Mouse (Mus musculus): ENCODE data around the gene Zc2hc1c.

DNA sequence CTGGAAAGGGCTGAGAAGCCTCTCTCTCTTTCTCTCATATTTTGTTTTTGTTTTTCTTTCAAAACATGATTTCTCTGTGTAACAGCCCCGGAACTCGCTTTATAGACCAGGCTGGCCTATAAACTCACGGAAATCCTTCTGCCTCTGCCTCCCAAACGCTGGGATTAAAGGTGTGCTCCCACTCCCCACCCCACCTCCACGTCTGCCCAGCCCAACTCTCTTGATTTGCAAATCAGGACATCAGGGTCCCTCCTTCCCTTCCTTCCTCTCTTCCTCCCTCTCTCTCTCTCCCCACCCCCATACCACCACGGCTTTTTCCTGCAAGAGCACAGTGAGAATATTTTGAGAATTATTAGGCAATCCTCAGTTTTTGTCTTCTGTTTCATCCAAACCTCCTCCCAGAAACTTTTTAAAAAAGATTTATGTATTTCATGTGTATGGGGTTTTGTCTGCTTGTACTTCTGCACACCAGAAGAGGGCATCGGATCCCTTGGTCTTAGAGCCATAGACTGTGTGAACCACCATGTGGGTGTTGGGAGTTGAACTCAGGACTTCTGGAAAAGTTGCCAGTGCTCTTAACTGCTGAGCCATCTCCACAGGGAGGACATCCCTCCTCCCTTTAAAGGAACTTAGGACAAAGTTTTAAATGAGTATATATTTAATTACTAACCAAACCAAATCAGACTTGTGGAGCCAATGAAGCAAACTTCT lies 17.1 kb upstream of the Zc2hc1c start:
- TF ChIP-seq CTCF (IDR thresholded peaks at IDR 0.05; ENCODE audit: control insufficient read depth, insufficient read depth, insufficient replicate concordance, low read depth, low read length) (no peak), POLR2A (IDR thresholded peaks at IDR 0.05; ENCODE audit: control insufficient read depth, low read depth, low read length) (no peak)
